Mouse (Mus musculus) layer of hippocampus, postnatal 14 days (tissue): ENCODE measurements at regions not wholly inside any gene's neighbourhood (a gene's known extent, or its start where the extent isn't known, plus 50 kb on each side); places are given as distances from the start of the nearest gene placed in this dataset.
A peak's percentile ranks its signal among the peaks of the same experiment; 100 is the strongest.

ENCODE experiments used
- DNase-seq, 2 experiments: peaks; one replicate each; pipeline ENCODE4 v3.0.0; 2021 to 2022; ENCODE audit warnings: low spot score in 2 of 2, mixed read lengths in 1 of 2

DNA sequence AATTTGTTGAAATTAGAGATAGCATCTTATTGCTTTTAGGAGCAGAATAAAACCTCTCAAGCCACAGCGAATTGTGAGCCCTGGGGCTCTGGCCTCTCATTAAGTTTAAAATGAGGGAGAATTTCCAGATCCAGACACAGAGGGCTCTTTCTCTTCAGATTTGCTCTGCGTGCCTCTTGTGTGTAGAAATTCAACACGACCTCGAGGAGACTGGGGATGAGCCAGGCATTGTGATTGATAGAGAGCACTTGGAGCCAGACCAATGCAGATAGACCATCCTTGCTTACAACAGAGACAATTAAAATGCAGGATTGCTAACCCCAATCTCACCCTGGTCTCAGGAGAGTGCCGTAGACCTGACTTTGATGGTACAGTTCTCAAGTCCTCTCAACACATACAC lies 121.9 kb upstream of the Gas1 start:
- no peak for DNase-seq

DNA sequence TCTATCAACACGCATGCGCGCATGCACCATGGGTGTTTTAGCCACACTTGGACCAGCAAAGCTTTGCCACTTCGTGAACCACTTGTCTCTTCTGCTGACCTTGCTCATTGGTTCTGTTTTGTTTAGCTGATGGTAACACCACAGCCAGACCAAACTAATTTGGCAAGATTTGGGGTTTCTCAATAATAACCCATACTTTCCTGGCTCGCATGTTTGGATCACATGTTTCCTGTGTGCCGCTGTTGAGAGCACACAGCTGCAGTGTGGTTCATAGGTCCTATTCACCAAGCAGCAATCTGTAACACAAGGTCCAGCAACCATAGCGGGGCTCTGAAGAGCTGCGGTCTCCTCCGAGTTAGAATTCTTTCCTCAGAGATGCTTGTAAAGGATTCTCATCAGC lies 126.4 kb upstream of the Gas1 start:
- DNase-seq = no peak

DNA sequence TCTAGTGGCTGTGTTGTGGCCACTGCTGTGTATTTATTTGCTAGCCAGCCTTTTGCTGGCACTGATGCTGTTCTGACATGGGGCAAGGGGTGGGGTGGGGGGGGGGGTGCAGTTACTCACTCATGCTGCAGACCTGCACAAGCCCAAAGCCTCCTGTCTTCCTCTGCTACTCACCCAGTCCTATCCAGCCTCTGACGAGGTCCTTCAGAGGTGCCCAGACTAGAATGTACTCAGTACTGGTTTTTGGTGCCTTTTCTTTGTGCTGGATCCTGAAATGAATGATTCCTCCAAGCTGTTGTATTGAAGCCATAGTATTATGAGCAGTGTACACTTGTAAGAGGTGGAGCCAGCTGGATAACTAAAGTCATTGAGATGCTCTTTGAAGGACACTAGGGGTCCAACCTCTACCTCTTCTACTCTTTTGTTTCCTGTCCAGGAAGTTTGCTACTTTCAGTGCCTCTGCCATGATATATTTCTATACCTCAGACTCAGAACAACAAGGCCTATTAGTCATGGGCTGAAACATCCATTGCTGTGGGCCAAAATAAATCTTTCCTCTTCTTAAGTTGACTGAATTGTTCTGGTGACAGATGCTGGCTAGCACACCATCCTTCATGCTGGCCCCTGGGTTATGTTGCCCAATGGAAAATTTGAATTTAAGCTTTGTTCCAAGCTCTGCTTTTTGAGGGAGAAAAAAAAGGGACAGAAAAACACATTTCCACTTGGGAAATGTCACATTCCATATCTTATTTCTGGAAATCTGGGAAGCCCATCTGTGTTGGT lies 128.1 kb upstream of the Gas1 start:
- peak in 1 of 2 experiments; percentile 15 for DNase-seq

DNA sequence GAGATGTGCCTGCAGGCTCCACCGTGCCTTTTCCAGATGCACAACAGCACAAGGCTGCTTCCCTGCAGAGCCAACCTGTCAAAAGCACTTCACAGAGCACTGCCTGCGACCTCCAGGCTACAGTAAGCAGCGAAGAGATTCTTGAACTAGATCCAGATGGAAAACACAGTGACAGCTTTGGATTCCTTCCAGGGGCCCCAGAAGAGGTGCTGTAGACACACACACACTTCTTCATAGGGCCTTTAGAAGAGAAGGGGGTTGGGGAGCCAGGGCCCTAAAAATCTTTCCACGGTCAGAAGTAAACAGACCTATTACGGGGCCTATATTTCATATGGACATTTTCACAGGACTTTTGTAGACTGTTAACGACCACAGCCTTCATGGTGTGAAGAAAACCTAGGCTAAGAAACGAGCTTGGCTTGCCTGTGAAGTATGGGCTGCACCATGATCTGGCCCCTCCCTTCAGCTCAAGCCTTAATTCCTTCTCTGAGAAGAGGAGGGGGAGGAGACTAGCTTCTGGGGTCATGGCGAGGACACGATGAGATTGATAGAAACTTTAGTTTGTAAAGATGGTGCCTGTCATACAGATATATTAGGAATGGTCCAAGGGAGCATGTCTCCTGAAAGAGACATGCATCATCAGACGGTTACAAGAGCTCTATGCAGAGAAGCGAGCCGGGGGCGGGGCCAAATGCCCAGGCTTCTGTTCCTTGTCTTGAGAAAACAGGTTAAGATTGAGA lies 131.1 kb upstream of the Gas1 start:
- no peak for DNase-seq

DNA sequence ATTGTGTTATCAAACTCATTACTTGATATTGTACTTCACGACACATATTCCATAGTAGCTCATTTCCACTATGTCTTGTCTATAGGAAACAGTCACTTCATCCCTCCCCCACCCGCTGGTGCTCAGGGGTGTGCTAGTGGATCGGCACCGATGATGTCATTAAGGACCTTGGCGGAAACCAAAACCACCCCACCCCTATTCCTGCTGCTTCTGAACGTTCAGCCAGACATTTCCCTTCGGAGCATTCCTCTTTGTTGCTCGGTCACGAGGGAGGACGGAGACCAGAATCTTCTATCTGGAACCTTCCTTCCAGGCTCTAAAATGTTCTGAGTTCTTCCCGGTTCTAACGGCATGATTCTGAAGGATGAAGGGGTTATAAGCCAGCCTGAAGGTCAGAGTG lies 132.3 kb upstream of the Gas1 start:
- DNase-seq = no peak

DNA sequence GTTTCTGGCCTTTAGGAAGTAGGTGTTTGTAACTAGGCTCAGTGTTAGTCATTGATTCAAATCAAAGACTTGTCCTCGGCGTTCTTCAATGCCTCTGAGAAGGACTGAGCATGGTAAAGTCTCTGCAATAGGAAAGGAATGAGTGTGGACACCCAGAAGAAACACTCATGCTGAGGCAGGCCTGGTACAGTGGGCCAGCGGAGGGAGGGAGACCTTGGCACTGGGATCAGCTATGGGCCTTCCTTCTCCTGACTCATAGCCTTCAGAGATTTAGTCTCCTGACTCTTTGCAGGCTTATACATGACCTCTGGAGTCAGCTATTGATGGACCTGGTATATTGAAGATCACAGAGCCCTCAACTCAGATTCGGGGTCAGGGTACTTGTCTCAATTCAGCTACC lies 132.8 kb upstream of the Gas1 start:
- DNase-seq = no peak

DNA sequence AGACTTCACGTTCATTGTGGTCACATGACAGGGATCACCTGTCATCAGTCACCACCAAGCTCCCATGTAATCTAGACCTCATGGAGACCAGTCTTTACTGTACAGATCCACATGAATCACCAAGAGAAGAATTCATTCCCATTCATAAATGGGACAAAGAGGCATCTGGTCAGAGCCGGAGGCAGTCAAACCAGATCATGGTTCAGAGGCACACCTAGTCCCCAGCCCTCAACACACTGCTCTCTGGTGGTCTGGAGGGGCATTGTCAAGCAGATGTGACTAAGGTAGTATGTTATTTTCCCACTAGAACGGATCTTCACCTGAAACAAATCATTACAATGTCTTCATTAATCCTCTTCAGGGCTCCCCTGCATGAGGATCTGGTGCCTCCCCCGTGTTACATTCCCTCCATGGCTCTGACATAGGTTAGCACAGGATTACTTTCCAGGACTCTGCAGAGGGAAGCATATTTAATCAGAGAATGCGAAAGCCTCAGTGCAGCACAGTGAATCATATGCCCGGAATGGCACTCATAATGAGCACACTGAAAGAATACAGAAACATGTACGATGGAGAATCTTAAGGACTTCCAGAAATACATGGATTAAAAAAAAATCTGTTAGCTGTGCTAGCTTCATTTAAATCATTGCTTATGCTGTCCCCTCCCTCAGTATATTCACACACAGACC lies 135.4 kb upstream of the Gas1 start:
- DNase-seq = no peak

DNA sequence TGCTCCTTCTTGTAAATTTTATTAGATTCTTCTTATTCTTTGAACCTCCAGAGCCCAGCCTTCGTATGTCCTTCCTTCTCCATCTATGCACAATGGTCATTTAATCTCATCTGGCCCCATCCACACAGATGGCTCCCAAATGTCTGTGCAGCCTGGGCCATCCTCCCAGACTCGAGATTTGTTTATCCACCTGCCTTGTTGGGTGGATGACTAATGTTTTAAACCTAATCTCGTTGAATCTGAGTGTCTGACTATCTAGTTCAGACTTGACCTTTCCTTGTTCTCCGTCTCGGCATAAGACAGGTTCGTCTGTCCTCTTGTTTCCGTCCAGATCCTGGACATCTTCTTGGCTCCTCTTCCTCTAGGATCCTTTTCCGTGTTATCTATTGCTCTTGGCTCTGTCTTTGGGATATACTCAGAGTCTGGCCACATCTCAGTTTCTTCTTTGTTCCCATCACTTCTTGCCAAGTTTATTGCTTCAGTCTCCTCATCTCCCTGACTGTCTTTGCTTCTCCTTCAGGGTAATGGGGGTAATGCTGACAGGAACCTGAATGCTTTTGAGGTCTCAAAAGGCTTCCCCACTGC lies 141.4 kb upstream of the Gas1 start:
- no peak for DNase-seq

DNA sequence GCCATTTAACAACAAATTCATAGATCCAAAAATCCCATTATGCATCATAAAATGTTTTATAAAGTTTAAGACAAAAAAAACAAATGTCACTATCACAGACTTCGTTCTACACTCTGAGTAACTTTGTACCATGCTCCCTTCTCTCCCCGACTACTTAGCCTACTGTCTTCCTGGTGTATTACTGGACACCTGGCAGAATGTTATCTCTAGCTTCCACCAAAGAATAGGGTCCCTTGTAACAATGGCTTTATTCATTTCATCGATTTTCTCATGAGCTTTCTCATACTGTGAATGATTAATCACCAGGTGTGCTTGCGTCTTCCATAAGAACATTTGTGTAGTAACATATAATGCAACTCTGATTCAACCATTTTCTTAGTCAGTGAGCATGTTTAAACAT lies 142.1 kb upstream of the Gas1 start:
- no peak for DNase-seq

DNA sequence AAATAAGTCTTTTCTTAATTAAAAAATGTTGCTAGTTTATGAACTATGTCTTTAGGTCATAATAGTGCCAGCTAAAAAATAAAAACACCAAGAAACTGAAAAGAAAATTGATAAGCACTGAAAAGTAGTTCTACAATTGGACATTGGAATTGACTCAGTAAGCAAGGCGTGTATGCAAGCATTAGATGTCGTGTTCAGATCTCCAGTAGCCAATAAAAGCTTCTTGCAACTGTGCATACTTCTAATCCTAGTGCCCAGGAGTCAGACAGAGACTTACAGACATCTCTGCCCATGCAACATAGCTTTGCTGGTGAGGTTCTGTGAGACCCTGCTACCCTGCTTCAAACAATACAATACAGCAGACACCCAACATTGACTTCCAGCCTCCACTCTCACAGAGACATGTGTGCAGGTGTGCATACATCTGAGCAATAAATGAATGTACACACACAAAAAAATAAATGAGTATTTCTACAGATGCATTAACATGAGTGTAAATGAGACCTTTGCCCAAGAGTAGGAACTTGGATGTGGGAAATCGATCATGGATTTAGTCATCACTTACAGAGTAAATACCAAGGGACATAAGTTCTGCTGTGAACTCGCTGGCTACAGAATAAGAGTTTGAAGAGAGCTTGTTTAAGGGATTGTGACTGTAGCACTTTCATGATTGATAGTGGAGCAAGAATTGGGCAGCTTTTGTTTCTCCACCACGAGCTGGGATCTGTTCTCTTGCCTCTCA lies 142.9 kb upstream of the Gas1 start:
- no peak for DNase-seq

DNA sequence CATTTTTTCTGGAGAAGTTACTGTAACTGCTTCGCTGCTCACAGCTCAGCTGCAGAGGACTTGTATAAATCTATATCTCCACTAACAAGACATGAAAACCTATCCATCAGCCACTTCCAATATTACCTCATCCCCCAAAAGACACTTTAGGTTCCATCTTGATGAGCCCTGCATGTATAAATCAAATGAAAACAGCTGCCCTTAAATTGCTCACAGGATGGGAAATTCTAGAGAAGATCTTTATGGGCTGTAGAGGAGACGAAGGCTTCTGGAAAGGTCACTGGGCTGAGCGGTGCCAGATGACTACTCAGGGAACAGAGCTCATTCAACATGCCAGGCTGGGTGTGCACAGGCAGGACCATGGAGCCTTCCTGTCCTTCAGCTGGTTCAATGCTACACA lies 145.4 kb upstream of the Gas1 start:
- no peak for DNase-seq

DNA sequence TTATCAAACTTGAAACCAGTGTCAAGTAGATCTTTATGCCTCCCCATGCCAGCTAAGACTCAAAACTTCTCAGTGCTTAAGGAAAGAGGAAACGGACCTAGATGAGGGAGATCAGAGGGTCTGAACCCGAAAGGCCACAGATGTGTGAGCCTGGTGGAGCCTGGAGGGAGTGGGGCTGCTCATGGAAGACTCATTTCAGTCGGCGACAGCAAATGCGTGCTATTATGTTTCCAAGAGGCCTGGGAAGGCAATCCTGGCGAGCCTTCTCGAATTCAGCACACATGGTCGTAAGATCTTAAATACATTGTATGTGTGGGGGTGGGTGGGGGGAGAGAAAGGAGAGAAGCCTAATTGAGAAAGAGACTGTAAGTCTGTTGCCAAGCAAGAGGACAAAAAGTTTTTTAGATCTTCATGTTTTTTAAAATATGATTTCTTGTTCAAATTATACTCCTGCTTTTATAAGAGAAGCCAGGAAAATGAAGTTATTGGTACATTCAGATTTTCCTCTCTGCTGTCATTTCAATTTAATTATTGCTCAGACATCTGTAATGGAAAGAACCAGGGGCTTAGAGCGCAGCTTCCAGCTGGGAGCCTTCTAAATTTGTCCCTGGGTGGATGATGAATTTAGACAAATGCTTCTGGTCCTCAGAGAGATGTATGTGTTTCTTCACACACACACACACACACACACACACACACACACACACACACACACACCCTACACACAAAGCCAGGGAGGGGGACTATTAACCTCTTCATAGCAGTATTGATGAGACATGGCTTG lies 153.5 kb upstream of the Gas1 start:
- peak in 1 of 2 experiments; percentile 42 for DNase-seq

DNA sequence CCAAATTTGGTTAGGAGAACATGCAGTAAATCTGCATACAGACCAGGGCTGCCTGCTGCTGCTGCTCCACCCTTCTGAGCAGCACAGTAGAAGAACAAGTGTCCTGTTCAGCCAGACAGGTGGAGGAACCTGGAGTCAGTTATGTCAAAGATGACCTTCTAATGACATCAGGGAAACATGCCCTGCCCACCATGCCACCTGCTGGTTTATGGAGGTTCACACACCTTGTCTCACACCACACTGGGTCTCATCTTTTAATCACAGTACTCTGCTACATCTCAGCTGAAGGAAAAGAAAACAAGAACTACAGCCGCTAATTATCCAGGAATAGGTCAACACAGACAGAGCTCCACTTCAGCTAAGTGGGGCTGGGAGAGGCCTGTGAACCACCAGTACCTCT lies 159.0 kb upstream of the Gas1 start:
- DNase-seq = no peak

DNA sequence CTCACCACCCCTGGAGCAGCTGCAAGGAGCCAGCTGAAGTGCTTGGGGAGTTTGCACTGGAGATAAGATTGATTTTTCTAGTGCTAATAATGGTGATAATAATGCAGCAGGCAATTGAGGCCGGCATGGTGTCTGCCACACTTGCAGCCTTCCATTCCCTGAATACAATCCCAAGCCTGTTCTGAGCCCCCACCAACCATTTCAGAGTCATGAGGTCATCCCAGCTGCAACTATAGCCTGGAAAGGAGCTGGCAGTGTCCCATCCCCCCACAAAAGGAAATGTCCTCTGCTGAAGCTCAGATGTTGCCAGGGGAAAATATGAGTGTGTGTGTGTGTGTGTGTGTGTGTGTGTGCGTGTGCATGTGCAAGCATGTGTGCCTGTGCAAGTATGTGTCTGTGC lies 160.2 kb upstream of the Gas1 start:
- no peak for DNase-seq

DNA sequence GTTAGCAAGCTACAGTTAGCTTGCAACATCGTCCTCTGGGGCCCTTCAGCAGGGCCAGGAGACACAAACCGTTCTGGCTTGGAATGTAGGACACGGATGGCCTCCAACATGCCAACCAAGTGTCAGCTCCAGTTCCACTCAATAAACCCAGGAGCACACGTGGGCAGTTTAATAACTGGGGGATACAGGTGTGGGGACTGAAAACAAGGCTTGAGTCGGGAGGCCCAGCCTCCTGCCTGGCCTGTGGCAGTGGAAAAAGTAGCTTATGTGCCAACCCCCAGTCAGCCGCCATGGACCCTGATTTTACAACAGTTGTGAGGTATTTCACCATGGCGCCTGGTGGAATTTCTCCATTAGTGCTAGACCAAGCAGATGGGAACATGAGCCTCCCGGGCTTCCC lies 160.9 kb upstream of the Gas1 start:
- DNase-seq = no peak

DNA sequence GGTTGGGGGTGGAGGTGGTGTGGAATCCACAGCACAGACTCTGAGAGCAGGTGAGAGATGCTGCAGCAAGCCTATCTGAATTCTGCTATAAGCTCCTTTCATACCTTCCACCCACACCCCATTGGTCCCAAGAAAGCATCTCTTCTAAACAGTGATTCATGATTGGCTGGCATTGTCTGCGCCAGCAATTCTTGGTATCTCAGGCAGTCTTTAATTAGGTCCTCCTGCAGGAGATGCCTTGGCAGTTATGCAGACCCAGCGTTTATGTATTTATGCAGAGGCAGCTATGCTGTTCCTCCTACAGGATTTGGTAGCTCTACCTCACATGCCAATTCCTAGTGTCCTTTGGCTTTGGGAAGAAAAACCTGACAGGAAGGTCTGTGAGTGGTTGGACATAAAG lies 162.9 kb upstream of the Gas1 start:
- DNase-seq = no peak

DNA sequence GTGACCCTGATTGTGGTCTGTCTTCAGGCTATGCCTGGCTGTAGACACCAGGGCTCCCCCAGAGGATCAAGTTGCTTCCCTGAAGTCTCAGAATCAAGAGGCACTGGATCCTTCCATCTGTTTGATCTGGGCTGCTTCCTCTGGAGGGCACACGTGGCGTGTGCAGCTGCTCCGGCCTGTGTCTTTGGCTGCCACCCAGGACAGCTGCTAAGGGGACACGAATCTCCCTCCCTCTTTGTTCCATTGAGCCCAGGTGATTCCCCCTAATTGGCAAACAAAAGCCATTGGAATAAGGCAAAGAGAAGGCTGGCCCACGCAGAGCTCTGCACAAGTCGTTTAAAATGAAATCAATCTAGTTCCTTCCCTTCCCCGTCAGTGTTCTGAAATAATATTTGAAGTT lies 170.7 kb upstream of the Gas1 start:
- no peak for DNase-seq

DNA sequence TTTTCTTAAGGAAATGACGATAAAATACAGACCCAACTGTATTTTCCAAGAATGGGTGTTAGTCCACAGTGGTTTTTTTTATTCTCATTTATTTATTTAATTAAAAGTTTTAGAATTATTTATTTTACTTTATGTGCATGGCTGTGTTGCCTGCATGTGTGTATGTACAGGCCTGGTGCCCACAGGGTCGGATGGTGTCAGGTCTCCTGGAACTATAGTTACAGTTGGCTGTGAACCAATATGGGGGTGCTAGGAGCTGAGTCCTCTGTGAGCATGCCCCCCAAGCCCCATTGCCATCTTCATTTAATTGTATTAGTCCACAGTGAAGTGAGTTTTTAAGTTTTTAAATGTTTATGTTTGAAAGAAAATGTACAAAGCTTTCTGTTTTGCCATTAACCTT lies 171.3 kb upstream of the Gas1 start:
- no peak for DNase-seq

DNA sequence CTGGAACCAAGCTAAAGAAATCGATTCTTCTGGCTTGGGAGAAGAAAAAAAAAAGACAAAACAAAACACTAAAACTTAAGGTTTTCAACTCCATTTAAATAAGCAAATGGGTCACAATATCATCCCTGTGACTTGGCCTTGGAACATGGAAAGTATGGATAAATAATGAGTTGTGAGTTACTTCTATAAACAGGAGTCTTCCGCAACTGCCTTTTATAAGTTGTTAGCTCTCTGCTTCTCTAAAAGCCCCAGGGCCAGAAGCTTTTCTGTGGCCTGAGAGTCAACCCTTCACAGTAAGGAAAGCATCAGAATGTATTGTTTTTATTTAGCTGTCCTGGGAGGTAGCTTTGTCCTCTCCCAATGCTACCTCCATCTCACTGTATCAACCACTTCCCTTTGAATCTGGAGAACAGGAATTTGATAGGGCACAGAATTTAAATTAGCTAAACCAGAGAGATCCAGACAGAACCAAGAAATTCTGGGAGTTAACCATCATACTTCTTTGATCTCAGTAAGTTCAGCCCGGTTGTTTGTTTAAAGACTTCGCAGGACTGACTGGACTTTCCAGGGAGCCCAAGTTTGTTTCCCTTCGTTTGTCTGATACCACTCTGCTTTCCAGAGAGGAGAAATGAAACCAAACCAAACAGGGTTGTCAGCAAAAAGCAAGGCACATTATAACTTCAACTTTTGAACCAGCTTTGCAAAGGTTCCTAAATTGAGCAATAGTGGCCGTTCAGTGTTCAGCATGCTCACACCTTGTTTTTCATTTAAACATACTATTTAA lies 178.7 kb upstream of the Gas1 start:
- no peak for DNase-seq
